Mouse (Mus musculus) midbrain, embryonic 16.5 days (tissue): ENCODE measurements around the gene Hist1h4c. TPM values are rescaled to one million over a fixed set of nuclear protein-coding genes. Genes with fewer than 3 reads are reported as not detected.
"Not testable (repeated sequence)": the region's sequence is repeated elsewhere in the genome, so short reads cannot be mapped to it uniquely, and the experiment has no call there.

Experiments
- ATAC-seq: fragments of 200-750 bp; cut with Nextera tagmentation; 2 replicates; pipeline ENCODE4 v1.8.0; 2017; ENCODE audit warnings: moderate TSS enrichment
- H3K27ac ChIP-seq: fragments of 300-500 bp; sonication (generic); 2 replicates; pipeline ENCODE4 v1.5.1; 2014; ENCODE audit warnings: mild to moderate bottlenecking, low read length, mixed read lengths
- H3K27me3 ChIP-seq: fragments of 300-500 bp; sonication (generic); 2 replicates; pipeline ENCODE4 v1.6.1; 2014; ENCODE audit warnings: low read depth, low read length, mixed read lengths; ENCODE audit not compliant: control insufficient read depth, insufficient read depth
- H3K36me3 ChIP-seq: fragments of 300-500 bp; sonication (generic); 2 replicates; pipeline ENCODE4 v1.6.1; 2014; ENCODE audit warnings: mild to moderate bottlenecking, low read length, moderate library complexity, mixed read lengths; ENCODE audit not compliant: control insufficient read depth, insufficient read depth
- H3K4me1 ChIP-seq: fragments of 300-500 bp; sonication (generic); 2 replicates; pipeline ENCODE4 v1.6.1; 2014; ENCODE audit warnings: mild to moderate bottlenecking, low read length, mixed read lengths; ENCODE audit not compliant: control insufficient read depth, insufficient read depth
- H3K4me2 ChIP-seq: fragments of 300-500 bp; sonication (generic); 2 replicates; pipeline ENCODE4 v1.6.1; 2014; ENCODE audit warnings: mild to moderate bottlenecking, low read length, mixed read lengths
- H3K4me3 ChIP-seq: fragments of 300-500 bp; sonication (generic); 2 replicates; pipeline ENCODE4 v1.5.1; 2014; ENCODE audit warnings: low read depth, mild to moderate bottlenecking, low read length, moderate library complexity, mixed read lengths
- H3K9ac ChIP-seq: fragments of 300-500 bp; sonication (generic); 2 replicates; pipeline ENCODE4 v1.6.1; 2014; ENCODE audit warnings: low read depth, low read length, mixed read lengths
- H3K9me3 ChIP-seq: fragments of 300-500 bp; sonication (generic); replicated peaks from 2 replicates; pipeline ENCODE4 v1.6.1; 2014; ENCODE audit warnings: mild to moderate bottlenecking, low read length, mixed read lengths; ENCODE audit not compliant: control insufficient read depth, poor library complexity, severe bottlenecking
- WGBS: fragments of 180-500 bp; shearing (Covaris S2); extraction: QIAGEN DNeasy Blood & Tissue Kit; methylation state at CpG from one replicate; pipeline ENCODE4 v1.1.7; 2014; 5-methylcytosine and 5-hydroxymethylcytosine counted together
- polyA plus RNA-seq: library from polyadenylated mRNA; unstranded; fragments of >200 nt; fragmentation: Nextera tagmentation; extraction: Ambion mirVana; gene quantifications from 2 replicates; pipeline ENCODE4 v1.2.1, GENCODE M21; 2015

Hist1h4c gene
- 1.8 and 3.2 TPM in 2 replicates for polyA plus RNA-seq

GRCm38 (mm10) chr13:23698300-23698693, at the start of gene Hist1h4c:
Hist1h4c (minus strand) TSS chr13:23698454.
- Histone ChIP-seq H3K9ac (peak within 1 kb of the TSS; percentile 58), H3K36me3 (no peaks in the 10 kb centered on the region), H3K27ac (peak within 1 kb of the TSS; percentile 90), H3K9me3 (no peaks in the 10 kb centered on the region), H3K4me3 (peak within 1 kb of the TSS; percentile 52), H3K27me3 (no peaks in the 10 kb centered on the region), H3K4me1 (peaks cover 11% of the 10 kb centered on the region), H3K4me2 (peak within 1 kb of the TSS; percentile 84)
- ATAC-seq: peak; percentile 97
- under 1% methylated on average over 21 of the region's 22 CpGs for WGBS

DNA sequence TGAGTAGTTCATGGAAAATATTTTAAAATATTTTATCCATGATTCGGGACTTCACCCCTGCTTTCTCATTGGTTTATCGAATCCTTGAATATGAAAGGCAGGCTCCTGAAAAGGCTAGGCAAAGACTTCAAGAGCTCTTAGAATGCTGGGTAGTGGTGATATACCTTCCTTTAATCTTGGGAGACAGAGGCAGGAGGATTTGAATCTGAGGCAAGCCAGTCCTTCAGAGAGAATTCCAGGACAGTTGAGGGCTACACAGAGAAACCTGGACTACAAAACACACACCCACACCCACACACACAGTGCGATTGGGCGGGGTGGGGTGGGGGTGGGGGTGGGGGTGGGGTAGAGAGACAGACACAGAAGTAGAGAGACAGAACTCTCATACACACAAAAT, 49.6 kb upstream of the Hist1h4c start:
- 6% methylated on average over 4 of the region's 4 CpGs for WGBS

DNA sequence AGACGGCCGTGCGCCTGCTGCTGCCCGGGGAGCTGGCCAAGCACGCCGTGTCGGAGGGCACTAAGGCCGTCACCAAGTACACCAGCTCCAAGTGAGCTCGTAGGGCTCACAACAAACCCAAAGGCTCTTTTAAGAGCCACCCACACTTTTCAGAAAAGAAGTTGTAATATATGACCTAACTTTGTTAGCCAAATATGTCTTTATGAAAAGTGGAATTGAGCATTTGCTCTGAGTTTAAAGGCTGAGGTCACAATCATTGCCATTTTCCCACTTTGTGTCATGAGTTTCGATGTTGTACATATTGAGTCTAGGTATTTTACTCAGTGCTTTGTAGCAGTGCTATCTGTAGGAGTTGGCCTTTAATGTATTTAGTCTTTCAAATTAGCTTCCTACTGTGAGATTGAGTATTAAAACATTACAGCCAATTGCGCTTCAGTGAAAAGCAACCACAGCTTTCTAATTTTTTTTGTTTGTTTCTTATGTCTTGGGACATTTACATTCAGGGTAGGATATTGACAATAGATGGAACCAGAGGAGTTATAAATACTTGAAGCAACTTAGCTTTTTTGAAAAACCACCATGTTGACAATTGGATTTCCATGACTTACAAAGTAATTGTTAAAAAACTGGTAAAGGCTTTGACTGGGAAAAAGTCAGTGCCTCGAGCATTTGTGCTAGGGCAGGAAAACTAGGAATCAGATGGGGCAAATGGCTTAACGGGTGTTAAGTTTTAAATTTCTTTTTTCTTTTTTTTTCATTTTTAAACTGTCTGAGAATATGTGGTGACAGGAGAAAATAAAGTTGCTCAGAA, 49.0 kb upstream of the Hist1h4c start:
- Histone ChIP-seq H3K27ac (peak overlapping the region; percentile 85), H3K9ac (peak overlapping the region; percentile 34), H3K36me3 (no peaks in the 10 kb centered on the region), H3K4me1 (peaks cover 15% of the 10 kb centered on the region), H3K27me3 (no peaks in the 10 kb centered on the region), H3K9me3 (no peaks in the 10 kb centered on the region), H3K4me2 (peak overlapping the region; percentile 84), H3K4me3 (peak overlapping the region; percentile 43)
- WGBS: 3% methylated on average over 10 of the region's 13 CpGs
- ATAC-seq: peak; percentile 11

More for the DNA sequence above, 49.6 kb upstream of the Hist1h4c start:
- Histone ChIP-seq H3K27ac (no peak overlapping the region), H3K9me3 (no peaks in the 10 kb centered on the region), H3K4me2 (no peak overlapping the region), H3K4me1 (peaks cover 19% of the 10 kb centered on the region), H3K36me3 (no peaks in the 10 kb centered on the region), H3K9ac (no peak overlapping the region), H3K27me3 (no peaks in the 10 kb centered on the region), H3K4me3 (no peak overlapping the region)
- ATAC-seq: no peak

DNA sequence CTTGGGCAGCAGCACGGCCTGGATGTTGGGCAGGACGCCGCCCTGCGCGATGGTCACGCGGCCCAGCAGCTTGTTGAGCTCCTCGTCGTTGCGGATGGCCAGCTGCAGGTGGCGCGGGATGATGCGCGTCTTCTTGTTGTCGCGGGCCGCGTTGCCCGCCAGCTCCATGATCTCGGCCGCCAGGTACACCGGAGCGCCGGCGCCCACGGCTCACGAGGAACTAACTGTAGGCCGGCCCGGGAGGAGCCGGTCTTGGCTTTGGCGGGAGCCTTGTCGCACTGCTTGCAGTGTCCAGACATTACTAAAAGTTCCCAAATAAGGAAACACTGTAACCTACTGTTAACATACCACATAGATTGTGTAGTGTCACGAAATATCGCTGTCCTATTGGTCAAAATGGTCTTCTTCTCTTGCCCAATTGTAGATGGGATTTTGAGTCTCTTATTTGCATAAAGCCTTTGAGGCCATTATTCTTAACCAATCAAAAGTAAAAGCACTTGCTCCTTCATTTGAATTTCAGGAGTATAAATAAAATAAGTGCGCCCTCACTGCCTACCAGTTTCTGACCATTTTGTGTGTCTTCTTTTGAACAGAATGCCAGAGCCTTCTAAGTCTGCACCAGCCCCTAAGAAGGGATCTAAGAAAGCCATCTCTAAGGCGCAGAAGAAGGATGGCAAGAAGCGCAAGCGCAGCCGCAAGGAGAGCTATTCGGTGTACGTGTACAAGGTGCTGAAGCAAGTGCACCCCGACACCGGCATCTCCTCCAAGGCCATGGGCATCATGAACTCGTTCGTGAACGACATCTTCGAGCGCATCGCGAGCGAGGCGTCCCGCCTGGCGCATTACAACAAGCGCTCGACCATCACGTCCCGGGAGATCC, 48.2 kb upstream of the Hist1h4c start, which contains the start of gene Hist1h2bb:
Hist1h2bb (plus strand) TSS at position 534 of the 880 bp plus-strand sequence.
- WGBS: under 1% methylated on average over 35 of the region's 58 CpGs
- H3K36me3 ChIP-seq, H3K9me3 ChIP-seq, H3K27me3 ChIP-seq: not testable (repeated sequence)
- Histone ChIP-seq H3K4me1 (peaks cover 11% of the 10 kb centered on the region), H3K27ac (peak within 1 kb of the TSS; percentile 95), H3K4me2 (peak within 1 kb of the TSS; percentile 84), H3K9ac (peak within 1 kb of the TSS; percentile 46), H3K4me3 (peak within 1 kb of the TSS; percentile 43)
- peak; percentile 94 for ATAC-seq

DNA sequence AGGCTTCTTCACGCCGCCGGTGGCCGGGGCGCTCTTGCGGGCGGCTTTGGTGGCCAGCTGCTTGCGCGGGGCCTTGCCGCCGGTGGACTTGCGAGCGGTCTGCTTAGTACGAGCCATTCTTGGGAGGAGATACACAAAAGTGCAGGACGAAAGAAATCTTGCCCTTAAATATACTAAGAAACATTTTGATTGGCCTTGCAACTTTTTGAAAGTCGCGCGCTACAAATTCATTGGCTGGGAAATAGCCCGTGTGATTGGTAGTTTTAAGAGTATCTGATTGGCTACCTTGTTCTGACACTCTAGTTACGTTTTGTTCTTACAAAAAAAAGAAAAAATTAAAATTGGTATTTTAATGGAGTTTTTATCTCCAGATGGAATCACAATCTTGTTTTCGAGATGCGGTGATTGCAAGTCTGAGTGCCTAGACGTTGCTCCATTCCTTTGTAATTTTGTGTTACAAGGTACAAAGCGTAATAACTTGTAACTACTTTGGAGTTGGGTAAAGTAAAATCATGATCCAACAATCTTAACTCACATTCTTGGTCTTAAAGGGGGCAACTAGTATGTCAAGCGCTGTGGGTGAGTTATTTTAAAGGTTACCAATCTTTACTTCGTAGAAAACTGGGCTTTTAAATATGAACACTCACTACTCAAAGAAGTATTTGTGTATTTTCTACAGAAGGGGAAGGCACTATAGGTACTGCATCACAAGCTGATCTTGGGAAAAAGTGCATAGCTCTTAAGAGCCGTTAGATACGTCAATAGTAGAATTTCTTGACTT, 47.3 kb upstream of the Hist1h4c start, which contains the start of gene Hist1h3c:
Hist1h3c (minus strand) TSS at position 222 of the 781 bp plus-strand sequence.
- Histone ChIP-seq H3K36me3 (no peaks in the 10 kb centered on the region), H3K27me3 (no peaks in the 10 kb centered on the region), H3K4me1 (peaks cover 14% of the 10 kb centered on the region), H3K4me2 (peak within 1 kb of the TSS; percentile 84), H3K27ac (peak within 1 kb of the TSS; percentile 95), H3K9ac (peak within 1 kb of the TSS; percentile 46; the same call in 1 of the 2 replicates), H3K4me3 (peak within 1 kb of the TSS; percentile 43), H3K9me3 (no peaks in the 10 kb centered on the region)
- whole genome bisulfite sequencing: under 1% methylated on average over 22 of the region's 28 CpGs
- ATAC-seq: peak; percentile 72

DNA sequence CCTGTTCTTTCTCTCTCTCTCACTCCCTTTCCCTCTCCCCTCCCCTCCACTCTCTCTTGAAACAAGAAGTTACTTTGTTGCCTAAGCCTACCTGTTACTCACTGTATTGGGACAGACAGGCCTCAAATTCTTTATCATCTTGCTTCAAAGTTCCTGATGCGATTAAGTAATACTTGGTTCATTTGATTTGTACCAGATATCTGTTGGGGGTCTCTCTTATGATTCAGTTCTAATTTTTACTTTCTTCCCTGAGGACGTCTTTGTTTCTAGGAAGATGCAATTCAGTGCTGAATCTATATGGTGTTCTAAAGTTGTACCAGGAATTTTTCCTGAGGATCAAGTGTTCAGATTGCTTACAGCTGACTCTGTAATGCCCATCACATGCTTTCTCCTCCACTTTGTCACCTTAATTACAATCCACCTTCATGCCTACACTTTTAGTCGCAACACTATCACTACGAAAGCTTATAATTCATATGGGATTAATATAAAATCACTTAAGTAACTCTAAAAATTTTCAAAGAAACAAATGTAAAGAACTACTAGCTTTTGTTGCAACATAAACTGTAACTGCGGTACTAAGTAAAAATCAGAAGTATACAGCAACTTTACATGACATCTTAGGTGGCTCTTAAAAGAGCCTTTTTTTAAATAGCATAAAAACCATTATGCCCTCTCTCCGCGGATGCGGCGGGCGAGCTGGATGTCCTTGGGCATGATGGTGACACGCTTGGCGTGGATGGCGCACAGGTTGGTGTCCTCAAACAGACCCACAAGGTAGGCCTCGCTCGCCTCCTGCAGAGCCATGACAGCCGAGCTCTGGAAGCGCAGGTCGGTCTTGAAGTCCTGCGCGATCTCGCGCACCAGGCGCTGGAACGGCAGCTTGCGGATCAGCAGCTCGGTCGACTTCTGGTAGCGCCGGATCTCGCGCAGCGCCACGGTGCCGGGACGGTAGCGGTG, 46.4 kb upstream of the Hist1h4c start:
- ATAC-seq: no peak
- no peaks in the 10 kb centered on the region for H3K36me3 ChIP-seq
- H3K9me3 ChIP-seq: no peaks in the 10 kb centered on the region
- H3K4me1 ChIP-seq: peaks cover 20% of the 10 kb centered on the region
- H3K4me2 ChIP-seq: peak overlapping the region; percentile 84
- WGBS: 2% methylated on average over 13 of the region's 36 CpGs
- no peak overlapping the region for H3K9ac ChIP-seq
- peak overlapping the region; percentile 43 for H3K4me3 ChIP-seq
- no peaks in the 10 kb centered on the region for H3K27me3 ChIP-seq
- H3K27ac ChIP-seq: no peak overlapping the region

- H3K4me1 ChIP-seq: peaks cover 20% of the 10 kb centered on the region
- H3K27ac ChIP-seq: no peak overlapping the region
- no peak for ATAC-seq
- no peaks in the 10 kb centered on the region for H3K27me3 ChIP-seq
- H3K36me3 ChIP-seq: no peaks in the 10 kb centered on the region
- no peak overlapping the region for H3K4me2 ChIP-seq
- no peak overlapping the region for H3K4me3 ChIP-seq
- WGBS: 39% methylated on average over 4 of the region's 4 CpGs
- no peaks in the 10 kb centered on the region for H3K9me3 ChIP-seq
- no peak overlapping the region for H3K9ac ChIP-seq
These were observed 45.7 kb upstream of the Hist1h4c start for GRCm38 (mm10) chr13:23743963-23744362.
